11 mouse cellular contexts compared by ENCODE assay signal in genomic region chr10:110102231-110102630, GRCm38 (mm10).
DNase-seq lines count a peak whose midpoint lies in the region; ATAC-seq lines count a peak whose summit lies in the region.
"Had no signal": no experiment of that assay in that cellular context is flagged by ENCODE, and none has a peak within 500 bp of the region (broad histone marks: within the 10 kb centered on the region; RNA-seq: fewer than 3 reads in every experiment).

No protein-coding gene starts in this region.

- no peak for DNase-seq in forebrain, embryonic 10.5 days (ENCODE audit: extremely low spot score, low spot score)
- DNase-seq in ovary, postnatal 36 days (ENCODE audit: low spot score): peak; percentile 4
- no peak for DNase-seq in ovary, postnatal 14 days (ENCODE audit: low spot score)
- DNase-seq in hindbrain, embryonic 14.5 days (ENCODE audit: low spot score): no peak
- DNase-seq in T-cell, adult 2 months (ENCODE audit: low spot score): no peak
- no peak for DNase-seq in urinary bladder, postnatal 25 days (ENCODE audit: low spot score)
- DNase-seq in layer of hippocampus, adult 9-10 months (ENCODE audit: low spot score): no peak
- DNase-seq: cerebellum, adult 8-10 months had no signal

- H3K4me3 ChIP-seq in forebrain, embryonic 15.5 days: no peak overlapping the region
- no peak overlapping the region for H3K4me3 ChIP-seq in forebrain, embryonic 10.5 days
- no peak overlapping the region for H3K4me3 ChIP-seq in hindbrain, embryonic 14.5 days (replicated peaks; ENCODE audit: low read length)
- H3K4me3 ChIP-seq: left cerebral cortex, adult 2 months had no signal

- no peaks in the 10 kb centered on the region for H3K27me3 ChIP-seq in forebrain, embryonic 15.5 days
- no peaks in the 10 kb centered on the region for H3K27me3 ChIP-seq in forebrain, embryonic 10.5 days (ENCODE audit: poor library complexity, severe bottlenecking)
- no peaks in the 10 kb centered on the region for H3K27me3 ChIP-seq in hindbrain, embryonic 14.5 days (ENCODE audit: control insufficient read depth, insufficient read depth, low read length)

- peaks cover 8% of the 10 kb centered on the region; the same call in 1 of the 2 replicates for H3K4me1 ChIP-seq in forebrain, embryonic 15.5 days
- no peaks in the 10 kb centered on the region for H3K4me1 ChIP-seq in forebrain, embryonic 10.5 days
- peaks cover 7% of the 10 kb centered on the region for H3K4me1 ChIP-seq in hindbrain, embryonic 14.5 days (replicated peaks; ENCODE audit: control insufficient read depth, insufficient read depth, low read length)

- no peaks in the 10 kb centered on the region for H3K36me3 ChIP-seq in forebrain, embryonic 15.5 days
- H3K36me3 ChIP-seq in forebrain, embryonic 10.5 days (replicated peaks): no peaks in the 10 kb centered on the region
- H3K36me3 ChIP-seq in hindbrain, embryonic 14.5 days (replicated peaks; ENCODE audit: control insufficient read depth, insufficient read depth): no peaks in the 10 kb centered on the region

- H3K27ac ChIP-seq in forebrain, embryonic 15.5 days (replicated peaks): peak overlapping the region; percentile 38; the same call in 1 of the 2 replicates
- H3K27ac ChIP-seq in forebrain, embryonic 10.5 days: no peak overlapping the region
- H3K27ac ChIP-seq in hindbrain, embryonic 14.5 days: peak overlapping the region; percentile 20; the same call in 1 of the 2 replicates
- H3K27ac ChIP-seq: left cerebral cortex, adult 2 months; stomach, postnatal 0 days had no signal

- WGBS in forebrain, embryonic 15.5 days: 42% methylated on average over 4 of the region's 4 CpGs
- 73% methylated on average over 4 of the region's 4 CpGs for WGBS in forebrain, embryonic 10.5 days
- 40% methylated on average over 4 of the region's 4 CpGs for WGBS in hindbrain, embryonic 14.5 days

- H3K9ac ChIP-seq in forebrain, embryonic 15.5 days (replicated peaks): no peak overlapping the region
- no peak overlapping the region for H3K9ac ChIP-seq in hindbrain, embryonic 14.5 days

- no peaks in the 10 kb centered on the region for H3K9me3 ChIP-seq in forebrain, embryonic 15.5 days
- H3K9me3 ChIP-seq in forebrain, embryonic 10.5 days: no peaks in the 10 kb centered on the region
- H3K9me3 ChIP-seq in hindbrain, embryonic 14.5 days (ENCODE audit: control insufficient read depth, low read length): no peaks in the 10 kb centered on the region

- ATAC-seq in forebrain, embryonic 15.5 days (replicated peaks): no peak
- ATAC-seq in hindbrain, embryonic 14.5 days (ENCODE audit: low FRiP score): peak; percentile 55; the same call in 1 of the 2 replicates

- no peak overlapping the region for H3K4me2 ChIP-seq in forebrain, embryonic 15.5 days (replicated peaks)
- no peak overlapping the region for H3K4me2 ChIP-seq in hindbrain, embryonic 14.5 days (replicated peaks)
